Mouse (Mus musculus) thymus, postnatal 36 days (tissue): Measurements from ENCODE around the gene Stk16.
A peak's percentile ranks its signal among the peaks of the same experiment; 100 is the strongest.

Experiments used
- DNase-seq, 2 experiments: peaks; one replicate each; pipeline ENCODE4 v3.0.0; 2022; ENCODE audit warnings: mixed read lengths in 2 of 2

The Stk16 gene

DNA sequence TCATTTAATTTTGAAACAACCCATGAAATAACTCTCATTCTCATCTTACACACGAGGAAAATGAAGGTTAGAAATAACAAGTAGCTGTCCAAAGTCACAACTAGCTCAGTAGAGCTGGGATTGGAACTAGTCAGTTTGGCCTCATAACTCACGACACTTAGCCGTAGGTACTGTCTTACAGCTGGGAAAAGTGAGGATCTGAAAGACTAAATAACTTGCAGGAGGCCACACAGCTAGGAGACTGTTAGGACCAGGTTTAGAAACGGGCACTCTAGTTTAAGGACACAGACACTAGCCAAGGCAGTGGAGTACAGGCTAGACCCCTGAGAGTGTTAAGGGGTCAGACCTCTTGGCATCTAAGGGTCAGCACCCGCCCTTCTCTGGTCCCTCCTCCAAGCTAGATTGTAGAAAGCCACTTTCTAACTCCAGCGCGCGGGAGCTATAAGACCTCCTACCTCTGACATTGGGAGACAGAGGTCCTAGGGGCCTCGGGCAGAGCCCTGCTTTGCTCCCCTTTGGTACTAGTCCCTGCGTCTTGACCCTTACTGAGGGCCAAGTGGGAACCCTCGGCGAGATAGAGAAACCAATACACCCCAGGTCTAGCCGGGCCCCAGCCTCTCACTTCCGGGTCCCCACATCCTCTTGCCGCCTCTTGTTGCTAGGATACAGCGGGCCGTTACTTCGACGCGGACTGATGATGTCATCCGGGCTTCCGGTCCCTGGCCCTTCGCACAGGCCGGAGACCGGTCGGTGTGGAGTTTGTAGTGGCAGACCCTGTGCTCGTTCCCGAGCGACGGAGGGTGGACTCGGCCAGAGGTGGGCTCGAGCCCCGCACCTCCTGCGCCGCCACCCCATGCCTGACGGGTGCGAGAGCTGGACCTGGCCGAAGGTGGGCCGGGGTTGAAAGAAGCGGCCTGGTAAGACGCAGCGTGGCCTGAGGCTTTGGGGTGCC, at the start of gene Stk16, which contains the start of gene Glb1l:
Stk16 (plus strand) TSS at position 703 of the 952 bp plus-strand sequence.
Glb1l (minus strand) TSS at position 678 of the 952 bp plus-strand sequence.
- peak; percentile 94 for DNase-seq

DNA sequence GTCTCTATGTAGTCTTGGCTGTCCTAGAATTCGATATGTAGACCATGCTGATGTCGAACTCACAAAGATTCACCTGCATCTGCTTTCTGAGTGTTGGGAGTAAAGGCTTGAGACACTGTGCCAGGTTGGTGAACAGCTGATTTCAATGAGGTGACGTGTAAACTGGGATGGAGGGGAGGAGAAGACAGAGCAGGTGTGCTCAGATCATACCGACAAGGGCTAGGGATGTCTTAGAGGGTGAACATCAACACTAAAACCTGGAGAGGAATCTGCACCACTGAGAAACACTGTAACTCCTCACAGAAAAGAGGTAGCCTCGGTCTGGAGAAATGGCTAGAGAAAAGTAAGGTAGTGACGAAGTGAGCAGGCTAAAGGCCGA, 42.6 kb upstream of the Stk16 start:
- no peak for DNase-seq

DNA sequence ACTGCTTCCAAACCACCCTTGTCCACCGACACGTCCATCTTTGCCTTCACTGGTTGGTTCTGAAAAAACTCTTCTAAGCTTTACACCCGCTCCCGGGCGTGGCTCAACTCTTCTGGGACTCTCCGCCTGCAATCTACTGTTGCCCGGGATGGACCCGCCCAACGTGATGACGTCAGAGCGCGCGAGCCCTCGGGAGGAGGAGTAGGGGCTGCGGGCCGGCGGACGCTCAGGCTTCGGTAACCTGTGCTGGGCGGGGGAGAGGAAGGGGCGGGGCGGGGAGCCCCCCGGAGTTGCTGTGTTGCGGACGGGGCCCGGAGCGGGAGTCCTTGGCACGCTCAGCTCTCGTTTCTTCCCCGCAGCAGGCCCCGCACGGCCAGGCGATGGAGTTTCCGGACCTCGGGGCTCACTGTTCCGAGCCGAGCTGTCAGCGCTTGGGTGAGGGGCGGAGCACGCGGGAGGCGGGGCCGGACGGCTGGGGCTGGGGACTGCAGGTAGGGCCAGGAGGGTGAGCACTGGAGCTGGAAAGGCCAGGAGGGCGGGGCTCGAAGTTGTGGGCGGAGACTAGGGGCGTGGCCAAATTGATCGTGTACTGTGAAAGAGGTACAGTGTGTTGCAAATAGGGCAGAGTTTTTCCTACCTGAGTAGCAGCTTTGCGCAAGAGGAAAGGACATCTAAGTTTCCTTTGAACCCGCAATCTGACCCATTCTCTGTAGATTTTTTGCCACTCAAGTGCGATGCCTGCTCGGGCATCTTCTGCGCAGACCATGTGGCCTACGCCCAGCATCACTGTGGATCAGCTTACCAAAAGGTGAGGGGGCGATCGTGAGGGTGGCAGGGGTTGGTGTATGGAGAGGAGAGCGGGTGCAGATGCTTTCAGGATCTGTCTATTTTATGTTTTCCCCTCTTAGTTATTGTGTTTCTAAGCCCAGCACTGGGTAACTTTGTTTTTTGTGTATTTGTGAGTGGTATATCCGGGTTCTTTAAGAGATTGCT, 41.9 kb upstream of the Stk16 start, which contains the start of gene Zfand2b:
Zfand2b (plus strand) TSS at position 175 of the 993 bp plus-strand sequence.
- peak; percentile 98 to 99 for DNase-seq

DNA sequence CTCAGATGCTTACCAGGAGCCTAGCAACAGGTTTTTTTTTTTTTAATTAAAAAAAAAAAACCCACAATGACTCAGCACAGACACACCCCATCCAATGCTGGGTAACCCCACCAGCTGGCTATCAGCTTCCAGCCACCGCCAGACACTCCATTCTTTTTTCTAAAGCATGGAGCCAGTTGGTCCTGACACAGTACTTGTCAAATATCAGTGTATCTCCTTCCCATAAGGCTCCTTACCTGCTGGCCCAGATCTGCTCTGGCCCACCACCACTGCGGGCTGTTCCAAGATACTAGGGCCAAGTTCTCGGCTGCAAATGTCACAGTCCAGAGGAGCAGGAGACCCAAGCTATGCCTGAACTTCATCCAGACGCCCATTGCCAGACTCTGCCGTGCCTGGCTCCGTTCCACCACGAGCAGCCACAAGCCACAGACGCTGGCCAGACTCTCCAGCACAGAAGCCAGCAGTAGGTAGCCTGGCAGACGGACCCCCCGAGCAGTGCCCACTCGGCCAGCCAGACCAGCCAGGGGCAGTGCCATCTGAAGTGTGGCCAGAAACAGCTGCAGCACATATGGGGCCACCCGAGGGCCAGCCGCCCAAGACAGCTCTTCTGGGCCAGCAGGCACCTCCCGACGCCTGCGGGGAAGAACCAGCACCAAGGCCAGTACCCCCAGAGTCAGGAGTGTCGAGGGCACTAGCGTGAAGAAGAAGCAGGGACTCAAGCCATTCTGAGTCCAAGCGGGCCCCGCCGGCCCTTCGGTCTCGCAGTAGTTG, 31.1 kb upstream of the Stk16 start:
- peak in 1 of 2 experiments; percentile 16 for DNase-seq

DNA sequence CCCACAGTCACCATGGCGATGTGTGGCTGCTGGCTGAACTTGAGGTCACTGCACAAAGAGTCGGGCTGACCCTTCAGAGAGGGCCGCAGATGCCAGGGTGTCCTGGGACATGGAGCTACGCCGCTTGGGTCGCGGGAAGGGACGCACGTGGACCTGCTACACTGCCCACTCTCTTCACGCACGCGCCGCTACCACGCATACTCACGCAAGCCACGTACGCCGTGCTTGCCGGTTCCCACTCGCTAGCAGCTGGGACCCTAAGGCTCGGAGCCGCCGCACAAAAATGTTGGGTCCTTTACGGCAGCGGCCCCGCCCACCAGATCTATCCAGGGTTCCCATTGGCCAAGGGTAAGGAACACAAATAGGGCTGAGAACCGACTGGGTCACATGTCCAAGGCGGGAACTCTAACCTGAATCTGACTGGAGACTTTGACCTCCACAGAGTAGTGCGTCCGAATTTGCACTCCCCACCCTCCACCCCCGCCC, 30.5 kb upstream of the Stk16 start, which contains the start of gene Abcb6:
Abcb6 (minus strand) TSS at position 288 of the 486 bp plus-strand sequence.
- DNase-seq: peak; percentile 78 to 87

DNA sequence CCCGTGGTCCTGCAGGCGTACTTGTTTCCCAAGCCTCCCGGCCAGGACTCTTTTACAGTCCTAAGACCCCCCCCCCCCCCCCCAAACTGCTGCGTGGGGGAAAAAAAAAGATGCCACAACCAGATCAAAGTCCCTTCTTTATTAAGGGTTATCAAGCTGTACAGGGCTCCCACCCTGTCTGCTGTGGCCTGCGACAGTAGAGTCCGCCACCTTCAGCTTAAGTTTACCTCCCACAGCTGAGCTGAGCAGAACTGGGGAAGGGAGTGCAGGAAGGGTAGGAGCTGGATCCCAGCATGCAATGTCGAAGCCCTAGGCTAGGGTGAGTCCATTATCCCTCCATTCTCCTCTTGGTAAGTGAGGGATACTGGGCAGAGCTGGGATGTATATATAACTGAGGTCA, 29.9 kb upstream of the Stk16 start:
- DNase-seq: no peak

DNA sequence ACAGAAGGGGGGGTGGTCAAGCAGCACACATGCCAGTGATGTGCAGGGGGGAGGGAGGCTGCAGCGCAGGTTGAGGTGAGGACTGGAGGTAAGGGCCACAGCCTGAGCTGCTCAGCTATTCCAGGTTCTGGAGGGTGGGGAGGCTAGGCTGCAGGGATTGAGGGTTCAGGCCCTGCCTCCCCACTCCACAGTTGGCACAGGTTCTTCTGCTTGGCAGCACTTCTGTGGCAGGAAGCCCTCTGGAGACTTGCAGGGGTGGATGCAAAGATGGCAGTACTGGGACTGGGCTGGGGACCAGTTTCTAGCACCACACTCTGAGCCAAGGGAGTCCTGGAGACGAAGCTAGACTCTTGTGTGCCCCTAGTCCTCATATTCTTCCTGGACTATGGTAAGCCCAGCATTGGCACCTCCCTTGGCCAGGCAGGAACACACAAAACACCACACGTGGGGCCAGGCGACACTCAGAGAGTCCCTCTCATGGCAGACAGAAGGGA, 29.2 kb upstream of the Stk16 start:
- DNase-seq: no peak

DNA sequence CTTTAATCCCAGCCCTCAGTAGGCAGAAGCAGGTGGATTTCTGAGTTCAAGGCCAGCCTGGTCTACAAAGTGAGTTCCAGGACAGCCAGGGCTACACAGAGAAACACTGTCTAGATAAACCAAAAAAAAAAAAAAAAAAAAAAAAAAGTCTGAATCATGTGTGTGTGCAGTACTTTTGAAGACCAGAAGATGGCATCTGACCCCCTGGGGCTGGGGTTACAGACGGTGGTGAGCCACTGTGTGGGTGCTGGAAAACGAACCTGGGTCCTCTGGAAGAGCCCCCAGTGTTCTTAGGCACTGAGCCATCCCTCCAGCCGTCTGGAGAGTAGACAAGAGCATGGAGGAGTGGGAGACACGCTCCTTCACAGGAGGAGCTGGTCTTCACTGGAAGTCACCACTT, 28.5 kb upstream of the Stk16 start:
- peak in 1 of 2 experiments; percentile 11 for DNase-seq

DNA sequence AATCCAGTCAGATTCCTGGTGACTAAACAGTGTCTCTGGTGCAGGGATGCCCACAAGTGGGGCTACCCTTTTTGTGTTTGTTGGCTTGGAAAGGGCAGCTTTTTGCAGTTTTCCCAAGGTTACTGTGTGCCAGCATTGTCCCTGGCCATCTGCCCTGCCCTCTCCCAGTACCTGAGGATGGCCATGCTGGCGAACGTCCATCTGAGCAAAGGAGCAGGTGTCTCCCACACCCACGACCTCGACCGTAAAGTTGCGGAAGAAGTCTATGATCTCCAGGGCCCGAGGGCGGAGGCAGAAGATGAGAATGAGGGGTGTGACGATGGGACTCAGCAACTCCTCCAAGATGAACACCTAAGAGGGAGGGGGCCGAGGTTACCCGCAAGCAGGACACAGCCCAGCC, 25.1 kb upstream of the Stk16 start:
- DNase-seq: no peak

DNA sequence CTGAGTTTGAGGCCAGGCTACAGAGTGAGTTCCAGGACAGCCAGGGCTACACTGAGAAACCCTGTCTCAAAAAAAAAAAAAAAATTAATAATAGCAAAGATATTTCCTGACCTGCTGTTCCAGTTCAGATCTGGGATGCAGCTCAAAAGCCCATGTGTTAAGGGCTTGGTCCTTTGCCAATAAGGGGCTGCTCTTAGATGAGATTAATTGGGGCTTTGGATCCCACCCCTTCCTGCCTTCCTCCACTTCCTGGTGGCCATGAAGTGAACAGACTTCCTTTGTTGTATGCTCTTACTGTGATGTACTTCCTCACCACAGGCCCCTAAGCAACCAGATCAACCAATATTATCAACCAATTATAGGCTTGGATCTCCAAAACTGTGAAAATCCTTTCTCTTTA, 23.5 kb upstream of the Stk16 start:
- DNase-seq: no peak

DNA sequence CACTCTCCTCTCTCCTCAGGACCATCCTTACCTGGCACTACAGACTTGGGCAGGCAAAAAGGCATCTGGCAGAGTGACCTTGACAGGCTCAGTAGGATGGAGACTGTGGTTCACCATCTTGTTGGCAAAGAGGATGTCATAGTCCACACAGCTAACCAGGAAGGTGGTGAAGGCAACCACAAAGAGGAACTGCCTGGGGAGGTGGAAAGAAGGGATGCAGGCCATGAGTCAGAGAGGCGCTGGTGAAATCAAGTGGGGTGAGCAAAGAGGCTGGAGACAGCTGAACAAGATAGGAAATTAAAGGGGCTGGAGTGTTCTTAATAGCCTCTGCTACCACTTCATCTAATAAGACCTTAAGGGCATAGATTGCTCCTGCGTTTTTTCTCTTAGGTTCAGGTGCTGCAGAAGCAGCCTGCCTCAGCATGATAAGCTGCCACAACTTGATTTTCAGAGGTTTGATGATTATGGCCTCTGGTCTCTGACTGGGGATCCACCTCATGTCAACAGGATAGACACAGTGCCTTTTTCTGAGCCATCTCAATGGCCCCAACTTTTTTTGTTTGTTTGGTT, 22.6 kb upstream of the Stk16 start:
- DNase-seq: no peak

DNA sequence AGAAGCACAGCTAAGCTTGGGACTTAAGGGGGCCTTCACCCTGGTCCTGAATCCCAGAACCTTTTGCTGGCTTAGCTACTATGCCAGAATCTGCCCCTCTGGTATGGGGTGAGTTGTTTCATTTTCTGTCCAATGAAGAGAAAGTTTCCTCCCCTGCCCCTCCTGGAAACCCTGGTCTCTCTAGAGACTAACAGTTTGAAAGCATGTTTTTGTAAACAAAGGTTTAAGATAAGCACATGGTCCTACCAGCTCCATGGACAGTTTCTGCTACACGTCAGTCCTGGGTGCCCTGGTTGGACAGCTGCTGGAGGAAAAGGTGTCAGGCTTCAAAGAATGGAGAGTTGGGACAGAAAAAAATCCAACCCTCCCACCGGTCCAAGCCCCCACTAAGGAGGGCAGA, 20.1 kb upstream of the Stk16 start:
- no peak for DNase-seq

DNA sequence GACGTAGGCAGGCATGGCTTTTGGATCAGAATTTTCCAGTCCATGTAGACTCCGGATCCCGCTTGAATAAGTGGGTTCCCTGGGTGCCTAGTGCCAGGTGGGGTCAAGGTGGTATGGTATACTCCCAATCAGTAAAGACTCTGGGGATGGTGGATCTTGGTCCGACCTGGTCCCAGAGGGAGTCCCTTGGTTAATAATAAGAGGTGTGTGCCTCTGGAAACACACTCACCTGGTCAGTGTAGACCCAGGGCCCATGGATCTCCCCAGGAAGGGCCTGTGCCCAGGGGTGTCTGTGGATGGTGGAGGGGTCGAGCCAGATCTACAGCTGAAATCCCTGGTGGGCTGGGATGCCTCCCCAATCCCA, 19.4 kb upstream of the Stk16 start:
- no peak for DNase-seq

DNA sequence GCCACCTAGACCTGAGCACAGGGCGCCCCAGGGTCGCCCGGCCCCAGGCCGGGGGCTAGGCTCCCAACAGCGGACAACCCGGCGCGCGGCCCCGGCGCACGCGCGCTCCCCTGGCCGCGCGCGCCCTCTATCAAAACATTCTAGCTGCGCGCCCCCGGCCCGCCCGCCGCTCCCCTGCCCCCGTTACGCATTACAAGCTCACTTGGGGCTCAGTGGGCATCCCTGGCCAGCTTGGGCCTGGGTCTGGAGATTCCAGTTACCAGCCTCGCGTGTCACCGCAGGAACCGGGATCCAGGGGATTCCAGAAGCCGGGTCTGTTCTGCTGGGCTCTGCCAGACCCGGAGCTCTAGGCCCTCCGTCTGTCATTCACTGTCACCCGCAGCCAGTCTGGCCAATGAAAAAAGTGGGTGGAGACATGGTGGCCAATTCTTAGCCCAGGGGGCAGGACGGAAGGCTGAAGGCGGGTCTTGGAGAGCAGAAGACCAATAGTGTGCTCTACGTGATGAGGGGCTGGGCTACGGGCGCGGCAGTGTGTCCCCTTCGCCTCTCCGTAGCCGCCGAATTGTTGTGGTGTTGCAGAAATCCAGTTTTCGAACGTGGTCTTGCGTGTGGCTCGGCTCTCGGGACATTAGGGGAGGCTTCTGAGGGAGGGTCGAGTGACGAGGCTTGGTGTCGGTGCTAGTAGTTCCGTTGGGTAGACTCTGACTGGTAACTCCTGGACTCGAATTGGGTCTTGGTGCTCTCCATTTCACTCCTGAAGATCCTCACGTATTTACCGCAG, 18.8 kb upstream of the Stk16 start, which contains the start of the genes Ankzf1 and Atg9a:
Ankzf1 (plus strand) TSS at position 530 of the 781 bp plus-strand sequence.
Atg9a (minus strand) TSS at position 575 of the 781 bp plus-strand sequence.
- DNase-seq: peak; percentile 90 to 96

DNA sequence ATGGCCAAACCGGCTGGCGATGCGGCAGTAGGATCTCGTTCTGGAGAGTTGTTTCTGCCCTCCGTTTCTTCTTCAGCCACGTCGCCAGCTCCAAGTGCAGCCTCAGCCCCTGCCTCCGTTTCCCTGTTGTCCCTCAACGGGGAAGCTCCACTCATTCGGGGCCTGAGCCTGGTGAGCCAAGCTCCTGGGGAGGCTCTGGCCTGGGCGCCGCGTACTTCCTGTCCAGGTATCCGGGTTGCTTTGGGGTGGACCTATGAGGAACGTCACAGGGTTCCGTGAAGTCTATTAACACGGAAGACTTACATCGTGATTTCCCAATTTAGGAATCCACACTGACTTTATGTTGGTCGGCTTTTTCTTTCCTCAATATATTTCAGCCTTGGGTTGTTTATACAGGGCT, 18.2 kb upstream of the Stk16 start:
- DNase-seq: peak in 1 of 2 experiments; percentile 42

DNA sequence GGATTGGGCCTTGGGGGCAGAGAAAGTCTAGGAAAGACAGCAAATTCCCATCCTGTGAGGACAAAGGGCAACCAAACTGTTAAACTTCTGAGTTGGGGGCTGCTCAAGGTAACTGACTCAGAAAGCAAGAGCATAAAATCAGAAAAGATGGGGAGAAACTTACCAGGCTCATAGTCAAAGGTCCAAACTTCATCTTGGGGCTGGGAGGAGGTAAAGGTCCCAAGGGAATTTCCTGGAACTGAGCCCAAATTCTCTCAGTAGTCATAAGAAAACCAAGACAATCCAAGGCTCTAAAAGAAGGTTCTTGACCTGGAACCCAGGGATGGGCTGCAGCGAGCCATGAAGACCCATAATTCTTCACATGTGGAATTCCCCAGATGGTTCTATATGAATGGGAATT, 9.4 kb upstream of the Stk16 start:
- DNase-seq: no peak

DNA sequence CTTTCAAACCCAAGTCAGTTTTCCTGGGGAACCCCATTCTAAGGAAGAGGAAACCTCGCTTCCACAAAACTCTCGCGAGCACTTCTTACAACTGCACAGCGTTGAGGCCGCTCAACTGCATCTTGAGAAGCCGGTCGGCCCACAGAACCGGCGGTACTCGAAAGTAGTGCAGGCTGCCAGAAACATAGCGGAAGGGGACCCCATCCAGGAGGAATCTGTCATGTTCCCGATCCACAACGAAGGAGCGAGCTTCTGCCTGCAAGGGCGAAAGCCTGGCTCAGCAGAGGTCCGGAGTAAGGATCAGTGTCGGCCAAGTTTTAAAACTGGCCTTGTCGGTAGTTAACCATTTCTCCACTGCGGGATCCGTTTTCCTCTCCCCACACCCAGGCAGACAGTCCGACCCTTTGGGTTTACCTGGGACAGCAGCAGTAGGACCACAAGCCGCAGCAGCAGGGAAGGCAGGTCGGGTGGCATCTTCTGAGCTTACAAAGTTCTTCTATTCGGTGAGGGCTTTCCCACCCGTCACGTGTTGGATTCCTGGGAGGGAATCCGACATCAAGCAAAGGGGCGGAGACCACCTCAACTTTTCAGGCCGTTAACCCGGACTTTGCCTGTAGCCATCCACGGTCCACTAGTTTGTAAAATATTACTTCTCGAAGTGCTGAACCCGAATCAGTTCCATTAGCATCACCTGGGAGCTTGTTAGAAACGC, 1.5 kb upstream of the Stk16 start:
- peak; percentile 25 to 38 for DNase-seq

DNA sequence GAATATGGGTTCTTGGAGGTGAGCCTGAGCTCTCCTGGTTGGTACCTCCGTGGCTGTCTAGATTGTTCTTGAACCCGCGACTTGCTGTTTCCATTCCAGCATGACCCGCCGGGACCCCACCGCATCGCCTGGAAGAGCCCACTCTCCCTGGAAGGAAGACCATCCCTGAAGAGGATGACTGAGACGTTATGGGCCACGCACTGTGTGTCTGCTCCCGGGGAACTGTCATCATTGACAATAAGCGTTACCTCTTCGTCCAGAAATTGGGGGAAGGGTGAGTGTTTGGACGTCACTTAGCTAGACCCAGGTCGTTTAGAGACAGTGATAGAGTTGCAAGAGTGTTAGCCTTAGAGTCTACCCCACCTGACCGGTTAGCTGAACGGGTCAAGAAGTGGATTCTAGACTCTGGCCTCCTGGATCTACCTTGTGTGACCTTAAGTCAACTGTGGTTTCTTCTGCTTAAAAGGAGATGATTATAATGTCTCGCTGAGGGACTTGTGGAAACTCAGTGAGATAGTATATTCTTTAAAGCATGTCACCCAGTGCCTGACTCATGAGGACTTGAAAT, 587 bp downstream of the Stk16 start:
- DNase-seq: no peak

DNA sequence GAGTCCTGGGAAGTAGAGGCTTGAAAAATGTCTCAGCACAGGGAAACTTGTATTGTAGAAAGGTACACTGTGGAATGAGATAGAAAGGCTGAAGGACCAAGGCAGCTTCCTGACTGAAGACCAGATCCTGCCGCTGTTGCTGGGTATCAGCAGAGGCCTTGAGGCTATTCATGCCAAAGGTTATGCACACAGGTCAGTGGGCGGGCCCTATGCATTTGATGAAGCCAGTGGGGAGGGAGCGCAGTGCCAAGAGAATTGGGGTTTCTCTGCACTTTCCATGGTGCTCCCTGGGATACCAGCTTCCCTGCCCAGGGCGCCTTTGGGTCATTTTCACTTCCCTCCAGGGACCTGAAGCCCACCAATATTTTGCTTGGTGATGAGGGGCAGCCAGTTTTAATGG, 1.9 kb downstream of the Stk16 start:
- DNase-seq: no peak

DNA sequence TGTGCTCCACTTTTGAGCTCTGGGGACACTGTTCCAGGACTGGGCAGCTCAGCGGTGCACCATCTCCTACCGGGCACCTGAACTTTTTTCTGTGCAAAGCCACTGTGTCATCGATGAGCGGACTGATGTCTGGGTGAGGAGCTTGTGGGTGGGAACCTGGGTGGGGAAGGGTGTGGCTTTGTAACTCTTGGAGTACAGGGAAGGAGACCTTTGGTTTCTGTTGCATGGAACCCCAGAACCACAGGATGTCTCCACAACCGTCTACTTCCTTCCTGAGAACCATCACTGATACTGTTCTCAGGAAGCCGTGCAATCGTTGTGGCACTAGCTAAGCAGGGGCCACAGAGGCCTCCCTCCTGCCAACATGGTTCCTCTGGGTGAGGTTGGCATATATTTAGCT, 2.5 kb downstream of the Stk16 start:
- no peak for DNase-seq
